Mouse (Mus musculus) hindbrain, embryonic 16.5 days (tissue): Measurements from ENCODE around the gene Ninj1. TPM values are rescaled to one million over a fixed set of nuclear protein-coding genes. Genes with fewer than 3 reads are reported as not detected.

Source experiments
- ATAC-seq: fragments of 200-750 bp; cut with Nextera tagmentation; 2 replicates; pipeline ENCODE4 v1.8.0; 2017; ENCODE audit warnings: moderate TSS enrichment, moderate library complexity
- H3K27ac ChIP-seq: fragments of 300-500 bp; sonication (generic); 2 replicates; pipeline ENCODE4 v1.5.1; 2014; ENCODE audit warnings: low read depth, mild to moderate bottlenecking, control low read depth, low read length, moderate library complexity
- H3K27me3 ChIP-seq: fragments of 300-500 bp; sonication (generic); replicated peaks from 2 replicates; pipeline ENCODE4 v1.6.1; 2014; ENCODE audit warnings: low read length; ENCODE audit not compliant: control insufficient read depth, insufficient read depth
- H3K36me3 ChIP-seq: fragments of 300-500 bp; sonication (generic); 2 replicates; pipeline ENCODE4 v1.6.1; 2014; ENCODE audit warnings: mild to moderate bottlenecking, low read length, moderate library complexity, mixed read lengths; ENCODE audit not compliant: control insufficient read depth, insufficient read depth
- H3K4me1 ChIP-seq: fragments of 300-500 bp; sonication (generic); 2 replicates; pipeline ENCODE4 v1.6.1; 2014; ENCODE audit warnings: low read depth, low read length; ENCODE audit not compliant: control insufficient read depth, insufficient read depth
- H3K4me2 ChIP-seq: fragments of 300-500 bp; sonication (generic); 2 replicates; pipeline ENCODE4 v1.6.1; 2014; ENCODE audit warnings: mild to moderate bottlenecking, low read length, control low read depth, moderate library complexity
- H3K4me3 ChIP-seq: fragments of 300-500 bp; sonication (generic); 2 replicates; pipeline ENCODE4 v1.5.1; 2014; ENCODE audit warnings: mild to moderate bottlenecking, low read length, control low read depth, moderate library complexity
- H3K9ac ChIP-seq: fragments of 300-500 bp; sonication (generic); 2 replicates; pipeline ENCODE4 v1.6.1; 2014; ENCODE audit warnings: low read depth, mild to moderate bottlenecking, control low read depth, low read length, moderate library complexity
- H3K9me3 ChIP-seq: fragments of 300-500 bp; sonication (generic); 2 replicates; pipeline ENCODE4 v1.6.1; 2014; ENCODE audit warnings: mild to moderate bottlenecking, low read length, moderate library complexity; ENCODE audit not compliant: control insufficient read depth
- WGBS: fragments of 180-500 bp; shearing (Covaris S2); extraction: QIAGEN DNeasy Blood & Tissue Kit; methylation state at CpG from one replicate; pipeline ENCODE4 v1.1.7; 2014; 5-methylcytosine and 5-hydroxymethylcytosine counted together
- polyA plus RNA-seq: library from polyadenylated mRNA; unstranded; fragments of >200 nt; fragmentation: Nextera tagmentation; extraction: Ambion mirVana; gene quantifications from 2 replicates; pipeline ENCODE4 v1.2.1, GENCODE M21; 2015

Gene Ninj1
- polyA plus RNA-seq, 1 experiment from 2014 or later, result 40.2 TPM

GRCm38 (mm10) chr13:49189970-49190870, 2.9 kb downstream of the Ninj1 start:
- WGBS, result 83% methylated on average over 12 of the region's 12 CpGs
- no peak overlapping the region; the same call in 1 of the 2 replicates for H3K9ac ChIP-seq
- no peak for ATAC-seq

DNA sequence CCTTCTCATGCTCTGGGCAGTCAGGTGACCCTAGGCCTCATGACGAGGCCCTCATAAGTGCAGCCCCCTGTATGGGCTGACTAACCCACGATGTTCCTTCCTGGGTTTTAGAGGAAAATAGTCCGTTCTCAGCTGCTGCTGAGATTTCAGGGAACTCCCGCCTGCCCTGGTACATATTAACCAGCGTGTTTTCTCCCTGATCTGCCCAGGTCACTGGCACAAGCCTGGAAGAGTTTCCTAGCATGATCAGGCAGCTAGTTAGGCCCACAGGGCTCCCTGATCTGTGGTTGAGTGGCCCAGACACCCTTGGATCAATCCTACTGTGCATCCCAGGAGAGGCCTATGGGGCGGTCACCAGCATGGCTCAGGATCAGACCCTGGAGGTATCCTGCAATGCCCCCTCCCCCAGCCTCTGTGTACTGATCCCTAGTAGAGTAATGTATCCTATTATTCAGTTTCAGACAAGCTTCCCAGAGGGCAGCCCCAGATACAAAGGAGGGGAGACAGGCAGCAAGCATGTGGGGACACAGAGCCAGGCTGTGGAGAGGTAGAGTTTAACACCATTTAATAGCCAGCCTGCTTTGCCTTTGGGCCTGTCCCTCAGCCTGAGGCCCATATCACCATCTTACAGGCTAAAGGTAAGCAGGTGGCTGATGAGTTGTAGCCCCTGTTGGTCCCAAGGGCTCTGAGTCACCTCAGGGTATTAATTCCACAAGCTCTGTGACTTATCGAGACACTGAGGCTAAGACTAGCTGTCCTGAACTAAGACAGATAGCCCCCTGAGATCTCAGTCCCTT, 3.8 kb downstream of the Ninj1 start:
- peaks cover 4% of the 10 kb centered on the region for H3K36me3 ChIP-seq
- no peak overlapping the region for H3K27ac ChIP-seq
- ATAC-seq, result no peak
- H3K9ac ChIP-seq, result peak overlapping the region; percentile 17
- H3K4me3 ChIP-seq, result no peak overlapping the region
- H3K9me3 ChIP-seq, result no peaks in the 10 kb centered on the region
- no peaks in the 10 kb centered on the region for H3K27me3 ChIP-seq
- WGBS, result 66% methylated on average over 7 of the region's 7 CpGs
- H3K4me2 ChIP-seq, result no peak overlapping the region
- H3K4me1 ChIP-seq, result peaks cover 26% of the 10 kb centered on the region

More at GRCm38 (mm10) chr13:49189970-49190870, 2.9 kb downstream of the Ninj1 start:
- Histone ChIP-seq H3K9me3 (no peaks in the 10 kb centered on the region), H3K4me2 (no peak overlapping the region), H3K27me3 (no peaks in the 10 kb centered on the region), H3K27ac (no peak overlapping the region), H3K36me3 (no peaks in the 10 kb centered on the region), H3K4me1 (peaks cover 26% of the 10 kb centered on the region), H3K4me3 (no peak overlapping the region)

GRCm38 (mm10) chr13:49191673-49192035, 4.4 kb downstream of the Ninj1 start:
- Histone ChIP-seq H3K27me3 (no peaks in the 10 kb centered on the region), H3K9ac (no peak overlapping the region), H3K4me1 (peaks cover 25% of the 10 kb centered on the region), H3K9me3 (no peaks in the 10 kb centered on the region), H3K36me3 (peaks cover 4% of the 10 kb centered on the region), H3K4me2 (no peak overlapping the region), H3K4me3 (no peak overlapping the region), H3K27ac (no peak overlapping the region)
- WGBS, result 45% methylated on average over 5 of the region's 5 CpGs
- no peak for ATAC-seq

DNA sequence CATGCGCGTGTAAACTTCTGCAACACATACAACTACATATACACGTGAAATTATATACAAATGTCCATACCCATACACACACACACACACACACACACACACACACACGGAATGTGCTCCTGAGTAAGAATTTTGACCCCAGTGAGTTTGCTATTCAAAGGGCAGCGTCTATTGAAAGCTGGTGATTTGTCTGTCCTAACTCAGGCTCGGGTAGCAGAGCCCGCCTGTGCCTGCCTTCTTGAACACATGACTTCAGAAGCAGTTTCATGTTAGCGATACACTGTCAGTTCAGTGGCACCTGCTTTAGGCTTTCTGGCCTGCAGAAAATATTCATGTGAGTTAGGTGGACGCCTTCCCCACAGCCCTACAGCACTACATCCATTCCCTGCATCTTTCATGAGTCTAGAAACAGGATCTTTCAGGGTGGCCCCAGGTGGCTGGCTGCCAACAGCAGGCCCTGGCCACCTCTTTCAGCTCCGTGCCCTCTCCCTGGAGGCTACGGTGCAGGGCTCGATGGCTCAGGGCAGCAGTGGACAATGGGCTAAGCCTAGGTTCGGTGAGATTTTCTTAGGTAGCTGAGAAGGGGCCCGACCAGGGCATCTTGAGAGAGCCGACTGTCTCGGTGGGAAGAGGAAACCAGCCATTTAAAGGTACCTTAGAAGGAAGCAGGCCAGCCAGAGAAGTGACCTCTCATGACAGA, 5.0 kb downstream of the Ninj1 start:
- Histone ChIP-seq H3K27me3 (no peaks in the 10 kb centered on the region), H3K9ac (no peak overlapping the region), H3K27ac (no peak overlapping the region), H3K9me3 (no peaks in the 10 kb centered on the region), H3K4me2 (no peak overlapping the region), H3K36me3 (peaks cover 4% of the 10 kb centered on the region), H3K4me1 (peaks cover 20% of the 10 kb centered on the region), H3K4me3 (no peak overlapping the region)
- 63% methylated on average over 16 of the region's 16 CpGs for WGBS
- no peak for ATAC-seq

GRCm38 (mm10) chr13:49193650-49194049, 6.4 kb downstream of the Ninj1 start:
- Histone ChIP-seq H3K4me1 (peaks cover 13% of the 10 kb centered on the region), H3K27me3 (no peaks in the 10 kb centered on the region), H3K27ac (no peak overlapping the region), H3K36me3 (peaks cover 4% of the 10 kb centered on the region), H3K9ac (no peak overlapping the region), H3K4me3 (no peak overlapping the region), H3K4me2 (no peak overlapping the region), H3K9me3 (no peaks in the 10 kb centered on the region)
- no peak for ATAC-seq
- WGBS, result 97% methylated on average over 17 of the region's 17 CpGs

- peaks cover 9% of the 10 kb centered on the region for H3K4me1 ChIP-seq
- H3K9ac ChIP-seq, result no peak overlapping the region
- H3K36me3 ChIP-seq, result peaks cover 4% of the 10 kb centered on the region
- H3K4me2 ChIP-seq, result no peak overlapping the region
- H3K27ac ChIP-seq, result no peak overlapping the region
- no peak for ATAC-seq
- no peak overlapping the region for H3K4me3 ChIP-seq
- H3K27me3 ChIP-seq, result no peaks in the 10 kb centered on the region
- 96% methylated on average over 13 of the region's 13 CpGs for WGBS
- H3K9me3 ChIP-seq, result no peaks in the 10 kb centered on the region
These were observed 7.5 kb downstream of the Ninj1 start for GRCm38 (mm10) chr13:49194811-49195210.

DNA sequence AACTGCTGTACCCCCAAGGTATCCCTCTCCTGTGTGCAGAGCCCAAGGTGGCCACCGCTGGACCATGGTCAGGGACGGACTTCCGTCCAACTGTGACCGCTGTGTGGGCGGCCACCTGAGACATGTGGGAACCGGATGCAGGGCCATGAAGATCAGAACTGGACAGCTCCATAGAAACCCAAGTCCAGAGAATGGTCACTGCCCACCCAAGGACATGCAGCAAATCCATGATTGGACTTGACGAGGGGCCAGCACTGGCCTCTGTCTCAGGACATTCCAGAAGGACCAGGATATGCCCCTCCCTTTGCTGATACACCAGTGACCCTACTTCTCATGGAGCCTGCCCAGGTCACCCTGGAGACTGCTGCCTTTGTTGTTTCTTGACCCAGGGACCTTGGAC, 8.4 kb downstream of the Ninj1 start:
- H3K36me3 ChIP-seq, result peaks cover 4% of the 10 kb centered on the region
- 94% methylated on average over 7 of the region's 7 CpGs for WGBS
- no peak overlapping the region for H3K4me2 ChIP-seq
- no peak overlapping the region for H3K27ac ChIP-seq
- no peak overlapping the region for H3K9ac ChIP-seq
- H3K4me1 ChIP-seq, result peaks cover 7% of the 10 kb centered on the region
- no peaks in the 10 kb centered on the region for H3K27me3 ChIP-seq
- no peak for ATAC-seq
- no peaks in the 10 kb centered on the region for H3K9me3 ChIP-seq
- H3K4me3 ChIP-seq, result no peak overlapping the region

- H3K27me3 ChIP-seq, result no peaks in the 10 kb centered on the region
- 86% methylated on average over 5 of the region's 5 CpGs for WGBS
- ATAC-seq, result no peak
These were observed 8.9 kb downstream of the Ninj1 start for GRCm38 (mm10) chr13:49196211-49196610.

More at GRCm38 (mm10) chr13:49196211-49196610, 8.9 kb downstream of the Ninj1 start:
- Histone ChIP-seq H3K4me2 (no peak overlapping the region), H3K9ac (no peak overlapping the region), H3K4me1 (peaks cover 3% of the 10 kb centered on the region), H3K36me3 (peaks cover 4% of the 10 kb centered on the region), H3K4me3 (no peak overlapping the region), H3K9me3 (no peaks in the 10 kb centered on the region), H3K27ac (no peak overlapping the region)
